Mouse (Mus musculus): Measurements from ENCODE around the gene Ubl3.

DNA sequence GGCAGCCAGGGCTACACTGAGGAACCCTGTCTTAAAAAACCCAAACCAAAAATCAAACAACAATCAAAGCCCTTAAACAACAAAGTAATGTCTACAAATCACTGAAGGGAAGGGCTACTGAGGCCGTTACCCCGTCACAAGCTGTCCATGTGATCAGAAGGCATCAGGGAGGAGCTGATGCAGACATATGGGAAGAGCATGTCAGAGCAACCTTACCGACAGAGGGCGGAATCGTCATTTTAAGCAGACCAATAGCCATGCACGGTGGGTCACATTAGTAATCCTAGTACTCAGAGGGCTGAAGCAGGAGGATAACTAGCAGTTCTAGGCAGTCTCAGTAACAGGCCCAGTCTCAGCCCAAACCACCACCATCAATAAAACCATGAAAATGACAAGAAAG lies 56.6 kb downstream of the Ubl3 start:
- TF ChIP-seq CTCF (IDR thresholded peaks at IDR 0.05; ENCODE audit: borderline replicate concordance, control insufficient read depth, extremely low read depth, insufficient read depth, low read length, poor library complexity) (no peak), POLR2A (IDR thresholded peaks at IDR 0.05; ENCODE audit: control insufficient read depth, extremely low read depth, insufficient read depth, low read length, poor library complexity) (no peak)

Data from thymus, adult 2 months (tissue).